Mouse (Mus musculus): Measurements from ENCODE around the gene Cd79b. TPM values are rescaled to one million over a fixed set of nuclear protein-coding genes. Genes with fewer than 3 reads are reported as not detected.

Gene Cd79b
- polyA plus RNA-seq, 1 experiment from 2014 or later = 2.9 TPM

DNA sequence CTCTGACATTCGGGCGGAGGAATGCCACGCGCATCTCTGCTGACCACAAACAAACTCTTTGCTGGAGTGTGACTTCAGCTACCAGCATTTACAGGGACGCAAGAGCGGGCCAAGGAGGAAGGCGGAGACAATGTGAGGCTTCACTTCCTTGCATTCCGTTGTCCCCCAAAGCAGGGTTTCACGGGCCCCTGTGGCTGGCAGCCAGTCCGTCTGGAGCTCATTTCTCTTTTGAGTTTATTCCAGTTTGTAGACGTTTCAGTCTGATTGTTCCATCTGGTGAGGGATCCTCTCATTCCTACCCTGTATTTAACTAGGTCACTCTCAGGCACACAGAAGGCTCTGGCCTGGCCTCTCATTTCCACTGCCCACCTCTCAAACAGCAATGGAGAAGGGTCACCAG is 27.6 kb downstream of the Cd79b start:
- peak overlapping the region; percentile 55; the same call in 1 of the 2 replicates for H3K27ac ChIP-seq
- H3K9me3 ChIP-seq = no peaks in the 10 kb centered on the region
- peaks cover 8% of the 10 kb centered on the region for H3K4me1 ChIP-seq
- H3K4me3 ChIP-seq = no peak overlapping the region
- ATAC-seq (ENCODE audit: low FRiP score, low read depth) = no peak
- no peak overlapping the region; the same call in 1 of the 2 replicates for H3K9ac ChIP-seq
- no peaks in the 10 kb centered on the region for H3K27me3 ChIP-seq
- no peak overlapping the region for H3K4me2 ChIP-seq (replicated peaks)
- 57% methylated on average over 11 of the region's 11 CpGs for WGBS
- no peaks in the 10 kb centered on the region for H3K36me3 ChIP-seq

DNA sequence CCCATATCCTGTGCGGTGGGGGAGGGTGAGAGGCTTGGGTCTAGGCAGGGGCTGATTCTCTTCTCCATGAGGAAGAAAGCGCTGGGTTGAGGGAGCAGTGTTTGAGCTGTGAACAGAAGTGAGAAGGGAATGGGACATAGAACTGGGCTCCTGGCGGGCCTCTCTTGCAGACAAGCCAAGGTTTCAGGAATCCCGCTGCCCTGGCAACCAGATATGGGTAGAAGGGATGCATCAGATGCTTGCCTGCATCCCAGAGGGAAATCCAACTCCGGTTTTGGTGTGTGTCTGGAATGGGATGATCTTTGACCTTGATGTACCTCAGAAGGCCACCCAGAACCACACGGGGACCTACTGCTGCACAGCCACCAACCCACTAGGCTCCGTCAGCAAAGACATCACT is 28.4 kb downstream of the Cd79b start:
- H3K27me3 ChIP-seq = no peaks in the 10 kb centered on the region
- no peak for ATAC-seq (ENCODE audit: low FRiP score, low read depth)
- no peak overlapping the region for H3K4me3 ChIP-seq
- WGBS = 84% methylated on average over 7 of the region's 7 CpGs
- H3K36me3 ChIP-seq = no peaks in the 10 kb centered on the region
- no peak overlapping the region for H3K4me2 ChIP-seq (replicated peaks)
- no peaks in the 10 kb centered on the region for H3K9me3 ChIP-seq
- H3K4me1 ChIP-seq = peaks cover 8% of the 10 kb centered on the region
- no peak overlapping the region for H3K9ac ChIP-seq
- H3K27ac ChIP-seq = no peak overlapping the region

GRCm38 (mm10) chr11:106284126-106284525 is 30.4 kb downstream of the Cd79b start:
- no peaks in the 10 kb centered on the region for H3K36me3 ChIP-seq
- no peak for ATAC-seq (ENCODE audit: low FRiP score, low read depth)
- H3K4me3 ChIP-seq = no peak overlapping the region
- H3K27me3 ChIP-seq = no peaks in the 10 kb centered on the region
- 73% methylated on average over 8 of the region's 8 CpGs for WGBS
- H3K9ac ChIP-seq = no peak overlapping the region
- no peak overlapping the region for H3K4me2 ChIP-seq (replicated peaks)
- peaks cover 8% of the 10 kb centered on the region for H3K4me1 ChIP-seq
- no peak overlapping the region for H3K27ac ChIP-seq
- H3K9me3 ChIP-seq = no peaks in the 10 kb centered on the region

DNA sequence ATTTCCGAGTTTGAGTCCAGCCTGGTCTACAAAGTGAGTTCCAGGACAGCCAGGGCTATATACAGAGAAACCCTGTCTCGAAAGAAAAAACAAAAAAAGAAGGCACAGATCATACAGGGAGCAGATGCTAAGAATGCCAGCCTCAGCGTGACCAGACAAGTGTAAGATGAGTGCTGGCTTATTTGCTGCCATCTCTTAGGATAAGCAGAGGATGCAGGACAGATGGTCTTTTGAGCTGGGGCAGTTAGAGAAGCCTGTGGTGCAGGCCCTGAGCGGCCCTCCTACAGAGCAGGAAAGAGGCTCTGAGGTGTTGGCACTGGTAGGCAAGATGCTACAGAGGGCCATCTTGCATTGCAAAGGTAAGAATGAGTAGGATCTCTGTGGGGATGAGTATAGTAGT is 31.2 kb downstream of the Cd79b start:
- H3K4me1 ChIP-seq = peaks cover 8% of the 10 kb centered on the region
- H3K27me3 ChIP-seq = no peaks in the 10 kb centered on the region
- ATAC-seq (ENCODE audit: low FRiP score, low read depth) = no peak
- 78% methylated on average over 4 of the region's 4 CpGs for whole genome bisulfite sequencing
- H3K9ac ChIP-seq = no peak overlapping the region
- H3K27ac ChIP-seq = no peak overlapping the region
- no peak overlapping the region for H3K4me2 ChIP-seq (replicated peaks)
- no peaks in the 10 kb centered on the region for H3K9me3 ChIP-seq
- H3K4me3 ChIP-seq = no peak overlapping the region
- no peaks in the 10 kb centered on the region for H3K36me3 ChIP-seq

- Histone ChIP-seq H3K9ac (no peak overlapping the region), H3K4me3 (no peak overlapping the region), H3K9me3 (no peaks in the 10 kb centered on the region), H3K4me2 (replicated peaks) (no peak overlapping the region), H3K27ac (no peak overlapping the region), H3K36me3 (no peaks in the 10 kb centered on the region), H3K27me3 (no peaks in the 10 kb centered on the region; the same call in 1 of the 2 replicates), H3K4me1 (peaks cover 8% of the 10 kb centered on the region)
- ATAC-seq (ENCODE audit: low FRiP score, low read depth) = no peak
- WGBS = 84% methylated on average over 6 of the region's 6 CpGs
Measured at GRCm38 (mm10) chr11:106282452-106282851, 32.1 kb downstream of the Cd79b start.

DNA sequence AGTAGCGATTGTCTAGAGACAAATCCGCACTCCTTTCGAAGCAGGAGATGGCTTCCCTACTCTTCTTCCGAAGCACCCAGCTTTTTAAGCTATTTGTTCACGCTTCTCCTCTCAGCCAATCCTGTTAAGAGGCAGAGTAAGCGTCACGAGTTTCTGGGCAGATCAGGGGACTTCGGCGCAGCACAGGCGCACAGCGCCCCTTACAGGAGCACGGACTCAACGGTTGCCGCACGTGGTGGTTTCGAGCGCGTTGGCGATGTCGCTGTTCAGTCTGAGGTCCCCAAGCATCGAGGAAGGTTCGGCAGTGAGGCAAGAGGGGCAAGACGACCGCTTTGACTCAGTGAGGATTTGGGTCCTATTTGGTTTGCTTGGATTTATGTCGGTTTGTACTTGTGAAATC is 38.1 kb downstream of the Cd79b start, which contains the start of gene Tcam1:
TSS of gene Tcam1 (plus strand) at position 219 of the 400 bp plus-strand sequence.
- peaks cover 35% of the 10 kb centered on the region for H3K4me1 ChIP-seq
- H3K4me2 ChIP-seq (replicated peaks) = peak within 1 kb of the TSS; percentile 60
- peak within 1 kb of the TSS; percentile 30 for H3K4me3 ChIP-seq
- no peaks in the 10 kb centered on the region for H3K9me3 ChIP-seq
- H3K27me3 ChIP-seq = no peaks in the 10 kb centered on the region; the same call in 1 of the 2 replicates
- 8% methylated on average over 25 of the region's 25 CpGs for WGBS
- ATAC-seq (ENCODE audit: low FRiP score, low read depth) = peak; percentile 38; the same call in 1 of the 2 replicates
- H3K9ac ChIP-seq = no peak within 1 kb of the TSS
- no peaks in the 10 kb centered on the region for H3K36me3 ChIP-seq
- no peak within 1 kb of the TSS for H3K27ac ChIP-seq

- Histone ChIP-seq H3K27ac (peak overlapping the region; percentile 49), H3K4me1 (peaks cover 50% of the 10 kb centered on the region), H3K27me3 (no peaks in the 10 kb centered on the region; the same call in 1 of the 2 replicates), H3K36me3 (no peaks in the 10 kb centered on the region; the same call in 1 of the 2 replicates), H3K4me2 (replicated peaks) (no peak overlapping the region; the same call in 1 of the 2 replicates), H3K9me3 (no peaks in the 10 kb centered on the region), H3K4me3 (no peak overlapping the region), H3K9ac (no peak overlapping the region)
- 59% methylated on average over 7 of the region's 7 CpGs for WGBS
- no peak for ATAC-seq (ENCODE audit: low FRiP score, low read depth)
Measured at GRCm38 (mm10) chr11:106274971-106275411, 39.6 kb downstream of the Cd79b start.

GRCm38 (mm10) chr11:106274374-106274773 is 40.2 kb downstream of the Cd79b start:
- Histone ChIP-seq H3K27ac (peak overlapping the region; percentile 49), H3K9ac (no peak overlapping the region), H3K36me3 (no peaks in the 10 kb centered on the region; the same call in 1 of the 2 replicates), H3K4me1 (peaks cover 53% of the 10 kb centered on the region), H3K4me2 (replicated peaks) (0 out of 2 replicates have a peak overlapping the region, but pooled peaks have one; percentile 94), H3K4me3 (no peak overlapping the region), H3K9me3 (no peaks in the 10 kb centered on the region), H3K27me3 (no peaks in the 10 kb centered on the region; the same call in 1 of the 2 replicates)
- no peak for ATAC-seq (ENCODE audit: low FRiP score, low read depth)
- WGBS = 72% methylated on average over 1 of the region's 1 CpGs

GRCm38 (mm10) chr11:106273811-106274210 is 40.8 kb downstream of the Cd79b start:
- H3K27ac ChIP-seq = 0 out of 2 replicates have a peak overlapping the region, but pooled peaks have one; percentile 87
- H3K27me3 ChIP-seq = no peaks in the 10 kb centered on the region; the same call in 1 of the 2 replicates
- peak overlapping the region; percentile 76; the same call in 1 of the 2 replicates for H3K4me3 ChIP-seq
- no peaks in the 10 kb centered on the region for H3K9me3 ChIP-seq
- no peaks in the 10 kb centered on the region; the same call in 1 of the 2 replicates for H3K36me3 ChIP-seq
- WGBS = 92% methylated on average over 6 of the region's 6 CpGs
- ATAC-seq (ENCODE audit: low FRiP score, low read depth) = no peak
- H3K9ac ChIP-seq = no peak overlapping the region
- H3K4me2 ChIP-seq (replicated peaks) = peak overlapping the region; percentile 94
- peaks cover 58% of the 10 kb centered on the region for H3K4me1 ChIP-seq

DNA sequence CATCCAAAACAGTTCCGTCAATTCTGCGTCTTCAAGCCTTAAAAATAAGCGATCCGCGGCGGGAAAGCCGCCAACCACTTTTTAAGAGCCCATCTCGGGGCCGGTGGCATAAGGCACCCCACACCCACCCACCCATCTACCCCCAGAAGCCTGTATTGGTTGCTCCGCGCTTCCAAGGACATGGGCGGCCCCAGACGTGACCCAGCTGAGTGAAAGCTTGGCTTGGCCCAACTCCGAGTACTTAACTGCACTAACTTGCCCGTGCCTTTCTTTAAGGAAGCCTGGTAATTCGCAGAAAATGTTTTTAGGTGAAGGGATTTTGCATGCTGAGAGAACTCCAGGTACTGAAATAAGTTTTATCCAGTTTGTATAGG is 41.3 kb downstream of the Cd79b start:
- Histone ChIP-seq H3K4me3 (peak overlapping the region; percentile 76), H3K36me3 (no peaks in the 10 kb centered on the region; the same call in 1 of the 2 replicates), H3K27ac (peak overlapping the region; percentile 87), H3K9ac (peak overlapping the region; percentile 65), H3K4me1 (peaks cover 63% of the 10 kb centered on the region), H3K4me2 (replicated peaks) (peak overlapping the region; percentile 94), H3K9me3 (no peaks in the 10 kb centered on the region), H3K27me3 (no peaks in the 10 kb centered on the region; the same call in 1 of the 2 replicates)
- 10% methylated on average over 16 of the region's 16 CpGs for WGBS
- ATAC-seq (ENCODE audit: low FRiP score, low read depth) = no peak

DNA sequence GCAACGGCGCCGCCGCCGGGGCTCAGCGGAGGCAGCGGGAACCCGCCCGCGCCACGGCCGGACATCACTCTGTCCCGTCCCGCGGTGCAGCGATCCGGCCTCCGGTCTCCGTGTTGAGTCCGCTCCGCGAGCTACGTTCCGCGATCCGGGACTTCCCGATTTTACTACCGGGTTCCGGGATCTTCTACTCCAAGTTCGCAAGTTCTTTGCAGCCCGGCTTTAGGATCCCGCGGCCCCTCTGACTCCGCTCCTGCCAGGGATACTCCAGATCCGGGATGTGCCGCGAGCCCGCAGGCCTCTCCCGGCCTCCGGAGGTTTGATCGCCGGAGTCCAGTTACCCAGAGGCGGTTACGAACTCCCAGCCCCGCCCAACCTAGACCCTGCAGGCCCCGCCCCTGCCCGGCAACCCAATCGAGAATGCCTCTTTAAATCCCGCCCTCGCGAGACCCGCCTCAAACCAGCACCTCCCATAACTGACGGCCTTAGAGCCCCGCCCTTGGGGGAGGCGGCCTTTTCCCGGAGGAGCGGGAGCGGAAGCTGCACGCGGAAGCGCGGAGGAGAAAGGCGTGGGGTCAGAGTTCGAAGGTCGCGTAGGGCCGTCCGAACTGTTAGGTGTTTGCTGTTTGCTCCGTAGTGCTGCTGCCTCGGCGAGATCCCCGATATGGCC is 41.8 kb downstream of the Cd79b start, which contains the start of gene Smarcd2:
TSS of gene Smarcd2 (minus strand) at position 329 of the 667 bp plus-strand sequence.
- peaks cover 69% of the 10 kb centered on the region for H3K4me1 ChIP-seq
- peak; percentile 94 for ATAC-seq (ENCODE audit: low FRiP score, low read depth)

More for the DNA sequence above, 41.8 kb downstream of the Cd79b start, which contains the start of gene Smarcd2:
- Histone ChIP-seq H3K27ac (peak within 1 kb of the TSS; percentile 96), H3K36me3 (no peaks in the 10 kb centered on the region; the same call in 1 of the 2 replicates), H3K9ac (peak within 1 kb of the TSS; percentile 100), H3K9me3 (no peaks in the 10 kb centered on the region), H3K4me2 (replicated peaks) (peak within 1 kb of the TSS; percentile 94), H3K4me3 (peak within 1 kb of the TSS; percentile 76), H3K27me3 (no peaks in the 10 kb centered on the region)
- under 1% methylated on average over 61 of the region's 72 CpGs for WGBS
